Mouse (Mus musculus) lung, postnatal 0 days (tissue): ENCODE measurements around the gene Gba.

ENCODE experiments used
- CTCF ChIP-seq: IDR thresholded peaks from 2 replicates; pipeline ENCODE4 v1.5.1; 2016; ENCODE audit warnings: antibody characterized with exemption, mild to moderate bottlenecking
- EP300 ChIP-seq: IDR thresholded peaks from 2 replicates; pipeline ENCODE4 v1.6.1; 2016; ENCODE audit warnings: antibody characterized with exemption, mild to moderate bottlenecking, control low read depth

GRCm38 (mm10) chr3:89199839-89200238 is 2.9 kb upstream of the Gba start:
- no peak for TF ChIP-seq EP300
- TF ChIP-seq CTCF = no peak
